Comparison of ENCODE assay signal across 19 mouse cellular contexts in the genomic region with DNA sequence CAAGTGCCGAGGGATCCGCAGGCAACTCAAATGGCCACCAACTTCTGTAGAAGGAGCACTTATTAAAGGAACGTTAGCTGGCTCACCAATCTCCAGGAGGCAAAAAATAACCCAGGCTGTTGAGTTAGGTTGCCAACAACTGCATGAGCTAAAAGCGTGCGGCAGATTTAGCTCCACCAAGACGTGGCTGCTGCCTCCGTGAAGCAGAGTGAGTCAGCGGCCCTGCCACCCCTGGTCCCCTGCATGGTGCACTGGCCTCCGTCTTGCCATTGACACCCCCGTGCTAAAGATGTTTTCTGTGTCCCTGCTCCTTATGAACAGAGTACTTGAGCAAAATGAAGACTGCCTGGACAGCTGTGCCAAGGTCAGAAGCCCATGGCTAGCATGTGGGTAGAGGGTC. TPM values are rescaled to one million over a fixed set of nuclear protein-coding genes. Genes with fewer than 3 reads are reported as not detected.
A peak's percentile ranks its signal among the peaks of the same experiment; 100 is the strongest.
DNase-seq lines count a peak whose midpoint lies in the region; TF ChIP-seq lines count a peak whose summit lies in the region.
"Had no signal": no experiment of that assay in that cellular context is flagged by ENCODE, and none has a peak within 500 bp of the region (broad histone marks: within the 10 kb centered on the region; RNA-seq: fewer than 3 reads in every experiment).

No protein-coding gene starts in this region.

- peak; percentile 61 for TF ChIP-seq POLR2A in heart, adult 2 months (IDR thresholded peaks at IDR 0.05; ENCODE audit: insufficient read depth, low read depth, low read length)

- intact Hi-C loops in gastrocnemius, adult 2 months (cut with DNase I), result no loop called here
- intact Hi-C loops in heart, adult 2 months (cut with DNase I), result loop anchor here (10.0 kb wide), 1 partner anchor 452 kb away; no protein-coding TSS in a partner anchor
- intact Hi-C loops in heart, postnatal 10 days (cut with DNase I), result no loop called here

- peak overlapping the region; percentile 74 for H3K9ac ChIP-seq in heart, adult 2 months (ENCODE audit: low read depth, low read length)
- H3K9ac ChIP-seq: midbrain, embryonic 12.5 days; neural tube, embryonic 13.5 days had no signal

- 60% methylated on average over 10 of the region's 10 CpGs for WGBS in heart, adult 2 months

- DNase-seq in gastrocnemius, adult 2 months, result peak; percentile 73
- no peak for DNase-seq in gastrocnemius, postnatal 4 days (ENCODE audit: low spot score in 2 of 2)
- peak; percentile 53 to 59 for DNase-seq in heart, adult 2 months
- peak; percentile 33 to 64 for DNase-seq in heart, postnatal 10 days
- DNase-seq in right cerebral cortex, adult 2 months (ENCODE audit: low spot score in 2 of 2), result peak; percentile 72 to 78
- DNase-seq in urinary bladder, postnatal 4 days (ENCODE audit: low spot score in 2 of 2), result no peak
- no peak for DNase-seq in embryo, embryonic 9.5 days (ENCODE audit: extremely low spot score)
- DNase-seq in thymus, postnatal 14 days, result no peak
- DNase-seq: cerebellum, postnatal 10 days; lung, postnatal 10 days had no signal

- H3K79me2 ChIP-seq in heart, adult 2 months (replicated peaks; ENCODE audit: control insufficient read depth, insufficient read depth, low read length), result no peaks in the 10 kb centered on the region

- H3K27ac ChIP-seq in gastrocnemius, adult 2 months, result peak overlapping the region; percentile 92
- H3K27ac ChIP-seq in heart, adult 2 months, result peak overlapping the region; percentile 85
- H3K27ac ChIP-seq: hindbrain, postnatal 0 days; midbrain, embryonic 12.5 days; neural tube, embryonic 13.5 days had no signal

- TF ChIP-seq EP300 in heart, adult 2 months (IDR thresholded peaks at IDR 0.05; ENCODE audit: insufficient read depth, low read depth, low read length), result 0 out of 2 replicates have a peak, but pooled peaks have one; percentile 36

- no peaks in the 10 kb centered on the region for H3K27me3 ChIP-seq in heart, adult 2 months (ENCODE audit: control insufficient read depth, insufficient read depth, low read length)
- H3K27me3 ChIP-seq: midbrain, embryonic 12.5 days; neural tube, embryonic 13.5 days had no signal

- H3K4me1 ChIP-seq in heart, adult 2 months (ENCODE audit: control insufficient read depth, insufficient read depth, low read length), result no peaks in the 10 kb centered on the region; the same call in 1 of the 2 replicates
- H3K4me1 ChIP-seq: midbrain, embryonic 12.5 days had no signal

- H3K36me3 ChIP-seq in heart, adult 2 months (ENCODE audit: control insufficient read depth, insufficient read depth, low read length), result no peaks in the 10 kb centered on the region
- H3K36me3 ChIP-seq: midbrain, embryonic 12.5 days; neural tube, embryonic 13.5 days had no signal

- TF ChIP-seq CTCF in gastrocnemius, adult 2 months (IDR thresholded peaks at IDR 0.05), result no peak
- TF ChIP-seq CTCF in heart, adult 2 months (IDR thresholded peaks at IDR 0.05), result no peak

- H3K4me3 ChIP-seq in gastrocnemius, adult 2 months, result peak overlapping the region; percentile 65
- H3K4me3 ChIP-seq in heart, adult 2 months, result peak overlapping the region; percentile 27; the same call in 1 of the 2 replicates
- H3K4me3 ChIP-seq: midbrain, embryonic 12.5 days; neural tube, embryonic 13.5 days had no signal

RNA-seq across cellular contexts. Expression of a gene that starts 1.1 kb away (rescaled TPM):
- under 1 TPM; 0.23 to 0.25 TPM for total RNA-seq in gastrocnemius, adult 2 months (2021)
- 1 to 10 TPM; 1.3 to 1.6 TPM for total RNA-seq in gastrocnemius, postnatal 4 days (2021)
- total RNA-seq in heart, adult 2 months (2021), result 1 to 10 TPM in 1 of 2 experiments, under 1 TPM in 1; 0.68 to 1.6 TPM
- 1.0 and 4.6 TPM in 2 replicates for polyA plus RNA-seq in heart, adult 2 months (2012; rRNA removed)
- under 1 TPM; 0.22 to 0.50 TPM for total RNA-seq in heart, postnatal 10 days (2021)
- total RNA-seq: MEL had no signal
- polyA plus RNA-seq: C2C12; small intestine, adult 2 months had no signal

RNA-seq across cellular contexts. Expression of a gene that starts 9.0 kb away (rescaled TPM):
- total RNA-seq in gastrocnemius, adult 2 months (2021), result 1 to 10 TPM; 4.3 TPM
- 1 to 10 TPM; 1.8 to 2.0 TPM for total RNA-seq in gastrocnemius, postnatal 4 days (2021)
- total RNA-seq in heart, adult 2 months (2021), result 1 to 10 TPM; 5.6 to 5.7 TPM
- 9.2 and 17.1 TPM in 2 replicates for polyA plus RNA-seq in heart, adult 2 months (2012; rRNA removed)
- total RNA-seq in heart, postnatal 10 days (2021), result 1 to 10 TPM; 1.9 to 2.1 TPM
- total RNA-seq: hindbrain, postnatal 0 days; MEL had no signal
- polyA plus RNA-seq: activated CD4-positive, CD25-positive, alpha-beta regulatory T cell, adult 4 months; C2C12; hindbrain, postnatal 0 days; kidney, embryonic 16.5 days; liver, embryonic 11.5 days; midbrain, embryonic 12.5 days; neural tube, embryonic 13.5 days; small intestine, adult 2 months had no signal

RNA-seq across cellular contexts. Expression of a gene that starts 43.2 kb away (rescaled TPM):
- total RNA-seq in gastrocnemius, adult 2 months (2021), result under 1 TPM in 1 of 2 experiments, not detected in 1; 0.33 TPM
- 1 to 10 TPM in 1 of 2 experiments, under 1 TPM in 1; 0.31 to 2.0 TPM for total RNA-seq in gastrocnemius, postnatal 4 days (2021)
- total RNA-seq in heart, adult 2 months (2021), result under 1 TPM; 0.42 to 0.93 TPM
- polyA plus RNA-seq in heart, adult 2 months (2012; rRNA removed), result 1.6 and 1.9 TPM in 2 replicates
- total RNA-seq in heart, postnatal 10 days (2021), result 1 to 10 TPM; 1.3 to 1.5 TPM

RNA-seq across cellular contexts. Expression of a gene that starts 48.6 kb away (rescaled TPM):
- 100 to 1,000 TPM; 175 to 177 TPM for total RNA-seq in gastrocnemius, adult 2 months (2021)
- total RNA-seq in gastrocnemius, postnatal 4 days (2021), result 100 to 1,000 TPM; 290 to 292 TPM
- total RNA-seq in heart, adult 2 months (2021), result 100 to 1,000 TPM; 176 to 196 TPM
- polyA plus RNA-seq in heart, adult 2 months (2012; rRNA removed), result 68.6 and 134 TPM in 2 replicates
- total RNA-seq in heart, postnatal 10 days (2021), result 100 to 1,000 TPM; 226 to 233 TPM

RNA-seq across cellular contexts. Expression of a gene that starts 49.3 kb away (rescaled TPM):
- 100 to 1,000 TPM in 1 of 2 experiments, 10 to 100 TPM in 1; 86.5 to 135 TPM for total RNA-seq in gastrocnemius, adult 2 months (2021)
- total RNA-seq in gastrocnemius, postnatal 4 days (2021), result 10 to 100 TPM; 81.4 to 83.4 TPM
- total RNA-seq in heart, adult 2 months (2021), result 100 to 1,000 TPM; 151 to 160 TPM
- 65.1 and 78.1 TPM in 2 replicates for polyA plus RNA-seq in heart, adult 2 months (2012; rRNA removed)
- total RNA-seq in heart, postnatal 10 days (2021), result 100 to 1,000 TPM; 159 to 170 TPM

Comparison
In these comparisons a context has a peak if more than half of its experiments do, and no peak if none do; other contexts are left out.
1. DNase-seq: peak in gastrocnemius, adult 2 months (single experiment), heart, adult 2 months (2 of 2), heart, postnatal 10 days (2 of 2) and right cerebral cortex, adult 2 months (2 of 2); none in gastrocnemius, postnatal 4 days (0 of 2), urinary bladder, postnatal 4 days (0 of 2), embryo, embryonic 9.5 days (single experiment) and thymus, postnatal 14 days (single experiment).